Mouse (Mus musculus) embryonic facial prominence, embryonic 14.5 days (tissue): ENCODE data around the gene Ccdc144b. TPM values are rescaled to one million over a fixed set of nuclear protein-coding genes. Genes with fewer than 3 reads are reported as not detected.
A peak's percentile ranks its signal among the peaks of the same experiment; 100 is the strongest.

Experiments
- ATAC-seq: fragments of 200-750 bp; cut with Nextera tagmentation; 2 replicates; pipeline ENCODE4 v1.8.0; 2017; ENCODE audit warnings: low read depth, moderate number of reproducible peaks, moderate TSS enrichment
- DNase-seq: peaks from one replicate; pipeline ENCODE4 v3.0.0-alpha.2; 2015; ENCODE audit warnings: low spot score
- H3K27ac ChIP-seq: fragments of 300-500 bp; sonication (generic); replicated peaks from 2 replicates; pipeline ENCODE4 v1.5.1; 2014; ENCODE audit warnings: low read depth, mild to moderate bottlenecking, low read length, moderate library complexity
- H3K27me3 ChIP-seq: fragments of 300-500 bp; sonication (generic); replicated peaks from 2 replicates; pipeline ENCODE4 v1.6.1; 2014; ENCODE audit warnings: low read length; ENCODE audit not compliant: control insufficient read depth, insufficient read depth
- H3K36me3 ChIP-seq: fragments of 300-500 bp; sonication (generic); 2 replicates; pipeline ENCODE4 v1.6.1; 2014; ENCODE audit warnings: low read length, mixed read lengths; ENCODE audit not compliant: control insufficient read depth, insufficient read depth
- H3K4me1 ChIP-seq: fragments of 300-500 bp; sonication (generic); 2 replicates; pipeline ENCODE4 v1.6.1; 2014; ENCODE audit warnings: antibody characterized with exemption, low read length; ENCODE audit not compliant: control insufficient read depth, insufficient read depth
- H3K4me2 ChIP-seq: fragments of 300-500 bp; sonication (generic); 2 replicates; pipeline ENCODE4 v1.6.1; 2014; ENCODE audit warnings: low read depth, mild to moderate bottlenecking, low read length, moderate library complexity, mixed read lengths
- H3K4me3 ChIP-seq: fragments of 300-500 bp; sonication (generic); 2 replicates; pipeline ENCODE4 v1.5.1; 2014; ENCODE audit warnings: low read depth, mild to moderate bottlenecking, low read length
- H3K9ac ChIP-seq: fragments of 300-500 bp; sonication (generic); 2 replicates; pipeline ENCODE4 v1.6.1; 2014; ENCODE audit warnings: low read depth, mild to moderate bottlenecking, low read length, moderate library complexity, mixed read lengths
- H3K9me3 ChIP-seq: fragments of 300-500 bp; sonication (generic); 2 replicates; pipeline ENCODE4 v1.6.1; 2016; ENCODE audit warnings: low read length; ENCODE audit not compliant: control insufficient read depth
- WGBS: fragments of 180-500 bp; shearing (Covaris S2); extraction: QIAGEN DNeasy Blood & Tissue Kit; methylation state at CpG from one replicate; pipeline ENCODE4 v1.1.7; 2014; 5-methylcytosine and 5-hydroxymethylcytosine counted together
- polyA plus RNA-seq: library from polyadenylated mRNA; unstranded; fragments of >200 nt; fragmentation: Nextera tagmentation; extraction: Ambion mirVana; gene quantifications from 2 replicates; pipeline ENCODE4 v1.2.1, GENCODE M21; 2014

The Ccdc144b gene
- polyA plus RNA-seq, 1 experiment from 2014 or later, result not detected

- Histone ChIP-seq H3K4me2 (no peak overlapping the region), H3K27me3 (0 out of 2 replicates have a peak, but pooled peaks cover 10% of the 10 kb centered on the region), H3K4me1 (no peaks in the 10 kb centered on the region), H3K4me3 (no peak overlapping the region), H3K36me3 (no peaks in the 10 kb centered on the region), H3K9me3 (no peaks in the 10 kb centered on the region), H3K27ac (no peak overlapping the region), H3K9ac (no peak overlapping the region)
- ATAC-seq, result no peak
- DNase-seq, result peak; percentile 53
- 33% methylated on average over 8 of the region's 8 CpGs for WGBS
Measured at GRCm38 (mm10) chr3:36060096-36060850, 6.9 kb upstream of the Ccdc144b start.

- Histone ChIP-seq H3K27me3 (no peaks in the 10 kb centered on the region), H3K4me3 (no peak overlapping the region), H3K4me2 (no peak overlapping the region), H3K9ac (no peak overlapping the region), H3K4me1 (no peaks in the 10 kb centered on the region), H3K9me3 (no peaks in the 10 kb centered on the region), H3K27ac (no peak overlapping the region), H3K36me3 (no peaks in the 10 kb centered on the region)
- WGBS, result 69% methylated on average over 1 of the region's 1 CpGs
- no peak for DNase-seq
- no peak for ATAC-seq
Measured at GRCm38 (mm10) chr3:36049106-36049505, 4.2 kb downstream of the Ccdc144b start.

- ATAC-seq (no peak), DNase-seq (no peak)
- Histone ChIP-seq H3K9me3 (no peaks in the 10 kb centered on the region), H3K4me1 (no peaks in the 10 kb centered on the region), H3K27me3 (no peaks in the 10 kb centered on the region), H3K4me3 (no peak overlapping the region), H3K9ac (no peak overlapping the region), H3K27ac (no peak overlapping the region), H3K4me2 (no peak overlapping the region), H3K36me3 (no peaks in the 10 kb centered on the region)
- WGBS, result 80% methylated on average over 4 of the region's 4 CpGs
Measured at GRCm38 (mm10) chr3:36045086-36045485, 8.3 kb downstream of the Ccdc144b start.

- no peaks in the 10 kb centered on the region for H3K4me1 ChIP-seq
- no peaks in the 10 kb centered on the region for H3K27me3 ChIP-seq
- H3K27ac ChIP-seq, result no peak overlapping the region
- no peak for DNase-seq
- no peaks in the 10 kb centered on the region for H3K36me3 ChIP-seq
- no peak overlapping the region for H3K4me3 ChIP-seq
- H3K4me2 ChIP-seq, result no peak overlapping the region
- H3K9me3 ChIP-seq, result no peaks in the 10 kb centered on the region
- H3K9ac ChIP-seq, result no peak overlapping the region
- ATAC-seq, result no peak
Measured at GRCm38 (mm10) chr3:36044520-36044919, 8.8 kb downstream of the Ccdc144b start.

GRCm38 (mm10) chr3:36031740-36032510, 21.4 kb downstream of the Ccdc144b start:
- Histone ChIP-seq H3K4me1 (no peaks in the 10 kb centered on the region), H3K27me3 (no peaks in the 10 kb centered on the region), H3K36me3 (no peaks in the 10 kb centered on the region), H3K4me3 (no peak overlapping the region), H3K27ac (no peak overlapping the region), H3K9ac (no peak overlapping the region), H3K4me2 (no peak overlapping the region), H3K9me3 (no peaks in the 10 kb centered on the region)
- WGBS, result 59% methylated on average over 6 of the region's 6 CpGs
- no peak for ATAC-seq
- peak; percentile 5 for DNase-seq

GRCm38 (mm10) chr3:36029993-36030392, 23.4 kb downstream of the Ccdc144b start:
- no peak overlapping the region for H3K9ac ChIP-seq
- no peak for DNase-seq
- no peaks in the 10 kb centered on the region for H3K36me3 ChIP-seq
- no peak overlapping the region for H3K27ac ChIP-seq
- no peaks in the 10 kb centered on the region for H3K27me3 ChIP-seq
- no peak overlapping the region for H3K4me3 ChIP-seq
- H3K9me3 ChIP-seq, result no peaks in the 10 kb centered on the region
- no peak for ATAC-seq
- no peaks in the 10 kb centered on the region for H3K4me1 ChIP-seq
- WGBS, result 90% methylated on average over 4 of the region's 4 CpGs
- H3K4me2 ChIP-seq, result no peak overlapping the region

- Histone ChIP-seq H3K27ac (no peak overlapping the region), H3K4me1 (no peaks in the 10 kb centered on the region), H3K9ac (no peak overlapping the region), H3K9me3 (no peaks in the 10 kb centered on the region), H3K27me3 (no peaks in the 10 kb centered on the region), H3K36me3 (no peaks in the 10 kb centered on the region), H3K4me2 (no peak overlapping the region), H3K4me3 (no peak overlapping the region)
- DNase-seq, result no peak
- 84% methylated on average over 6 of the region's 6 CpGs for WGBS
- no peak for ATAC-seq
Measured at GRCm38 (mm10) chr3:36025732-36026131, 27.6 kb downstream of the Ccdc144b start.

- Histone ChIP-seq H3K36me3 (no peaks in the 10 kb centered on the region), H3K4me3 (no peak overlapping the region), H3K4me1 (no peaks in the 10 kb centered on the region), H3K4me2 (no peak overlapping the region), H3K9ac (no peak overlapping the region), H3K27ac (no peak overlapping the region), H3K9me3 (no peaks in the 10 kb centered on the region), H3K27me3 (no peaks in the 10 kb centered on the region)
- WGBS, result 84% methylated on average over 3 of the region's 3 CpGs
- ATAC-seq, result no peak
- no peak for DNase-seq
Measured at GRCm38 (mm10) chr3:36011239-36011638, 42.1 kb downstream of the Ccdc144b start.
